ENCODE assay signal across 18 mouse cellular contexts in genomic region chr10:96848496-96848895, GRCm38 (mm10).
DNase-seq lines count a peak whose midpoint lies in the region; ATAC-seq and TF ChIP-seq lines count a peak whose summit lies in the region.
"Had no signal": no experiment of that assay in that cellular context is flagged by ENCODE, and none has a peak within 500 bp of the region (broad histone marks: within the 10 kb centered on the region; RNA-seq: fewer than 3 reads in every experiment).

No protein-coding gene starts in this region.

- no peak for TF ChIP-seq POLR2A in cerebellum, adult 2 months (IDR thresholded peaks at IDR 0.05; ENCODE audit: borderline replicate concordance, insufficient read depth, low read length)
- no peak for TF ChIP-seq POLR2A in heart, adult 2 months (IDR thresholded peaks at IDR 0.05; ENCODE audit: insufficient read depth, low read depth, low read length)

- no peaks in the 10 kb centered on the region for H3K27me3 ChIP-seq in cerebellum, adult 2 months (ENCODE audit: control insufficient read depth, insufficient read depth, low read length)
- no peaks in the 10 kb centered on the region for H3K27me3 ChIP-seq in heart, adult 2 months (ENCODE audit: control insufficient read depth, insufficient read depth, low read length)
- no peaks in the 10 kb centered on the region for H3K27me3 ChIP-seq in hindbrain, embryonic 11.5 days (ENCODE audit: control insufficient read depth, insufficient read depth, low read length)
- H3K27me3 ChIP-seq: CH12.LX; forebrain, embryonic 13.5 days; heart, embryonic 13.5 days; hindbrain, embryonic 12.5 days; Patski had no signal

- H3K79me2 ChIP-seq in heart, adult 2 months (replicated peaks; ENCODE audit: control insufficient read depth, insufficient read depth, low read length) = no peaks in the 10 kb centered on the region

- no peaks in the 10 kb centered on the region for H3K9me3 ChIP-seq in hindbrain, embryonic 11.5 days (ENCODE audit: control insufficient read depth, low read length)
- H3K9me3 ChIP-seq: embryonic facial prominence, embryonic 10.5 days; forebrain, embryonic 13.5 days; hindbrain, embryonic 12.5 days had no signal

- 24% methylated on average over 2 of the region's 2 CpGs for WGBS in cerebellum, adult 2 months
- WGBS in heart, adult 2 months = 98% methylated on average over 2 of the region's 2 CpGs
- 76% methylated on average over 2 of the region's 2 CpGs for WGBS in hindbrain, embryonic 11.5 days

- H3K4me3 ChIP-seq in cerebellum, adult 2 months (replicated peaks; ENCODE audit: insufficient read depth, low read depth, low read length) = no peak overlapping the region
- H3K4me3 ChIP-seq in heart, adult 2 months = no peak overlapping the region
- H3K4me3 ChIP-seq in hindbrain, embryonic 11.5 days (ENCODE audit: low read depth, low read length) = no peak overlapping the region
- H3K4me3 ChIP-seq: embryonic facial prominence, embryonic 10.5 days; forebrain, embryonic 13.5 days; heart, embryonic 13.5 days; hindbrain, embryonic 12.5 days had no signal

- intact Hi-C loops in heart, adult 2 months (cut with DNase I) = no loop called here

- no peak for ATAC-seq in hindbrain, embryonic 11.5 days (ENCODE audit: low FRiP score)
- ATAC-seq: activated CD4-positive, CD25-positive, alpha-beta regulatory T cell, adult 4 months; forebrain, embryonic 13.5 days; forebrain, postnatal 0 days; inflammation-experienced regulatory T-cells, adult 6 months; intestine, postnatal 0 days had no signal

- peaks cover 15% of the 10 kb centered on the region; the same call in 1 of the 2 replicates for H3K4me1 ChIP-seq in cerebellum, adult 2 months (ENCODE audit: control insufficient read depth, insufficient read depth, low read length)
- peaks cover 2% of the 10 kb centered on the region; the same call in 1 of the 2 replicates for H3K4me1 ChIP-seq in heart, adult 2 months (ENCODE audit: control insufficient read depth, insufficient read depth, low read length)
- 0 out of 2 replicates have a peak, but pooled peaks cover 2% of the 10 kb centered on the region for H3K4me1 ChIP-seq in hindbrain, embryonic 11.5 days (replicated peaks; ENCODE audit: control insufficient read depth, insufficient read depth, low read length)
- H3K4me1 ChIP-seq: embryonic facial prominence, embryonic 10.5 days; heart, embryonic 13.5 days had no signal

- H3K27ac ChIP-seq in cerebellum, adult 2 months (ENCODE audit: insufficient read depth, low read length) = peak overlapping the region; percentile 94
- no peak overlapping the region for H3K27ac ChIP-seq in heart, adult 2 months
- no peak overlapping the region for H3K27ac ChIP-seq in hindbrain, embryonic 11.5 days (ENCODE audit: low read depth, low read length)
- H3K27ac ChIP-seq: embryonic facial prominence, embryonic 10.5 days; forebrain, embryonic 13.5 days; heart, embryonic 13.5 days; hindbrain, embryonic 12.5 days had no signal

- H3K36me3 ChIP-seq in heart, adult 2 months (ENCODE audit: control insufficient read depth, insufficient read depth, low read length) = no peaks in the 10 kb centered on the region
- H3K36me3 ChIP-seq in hindbrain, embryonic 11.5 days (ENCODE audit: control insufficient read depth, insufficient read depth, low read length) = no peaks in the 10 kb centered on the region
- H3K36me3 ChIP-seq: embryonic facial prominence, embryonic 10.5 days; heart, embryonic 13.5 days; hindbrain, embryonic 12.5 days had no signal

- no peak overlapping the region for H3K9ac ChIP-seq in heart, adult 2 months (ENCODE audit: low read depth, low read length)
- H3K9ac ChIP-seq in hindbrain, embryonic 11.5 days (ENCODE audit: low read depth, low read length) = no peak overlapping the region
- H3K9ac ChIP-seq: forebrain, embryonic 13.5 days; forebrain, postnatal 0 days; heart, embryonic 13.5 days; hindbrain, embryonic 12.5 days had no signal

- H3K4me2 ChIP-seq in hindbrain, embryonic 11.5 days (replicated peaks; ENCODE audit: low read depth, low read length) = no peak overlapping the region
- H3K4me2 ChIP-seq: forebrain, embryonic 13.5 days; heart, embryonic 13.5 days; hindbrain, embryonic 12.5 days had no signal

- TF ChIP-seq CTCF in cerebellum, adult 2 months (IDR thresholded peaks at IDR 0.05; ENCODE audit: borderline replicate concordance, insufficient read depth, low read depth, low read length) = no peak
- no peak for TF ChIP-seq CTCF in heart, adult 2 months (IDR thresholded peaks at IDR 0.05)

- peak; percentile 43 to 60 for DNase-seq in cerebellum, adult 2 months
- no peak for DNase-seq in cerebellum, adult 11 months
- peak; percentile 30 for DNase-seq in heart, adult 11 months
- DNase-seq in heart, adult 2 months = no peak
- peak; percentile 34 for DNase-seq in 3134 (ENCODE audit: extremely low read depth, insufficient read length, low spot score)
- peak; percentile 50 to 71 for DNase-seq in cerebellum, postnatal 14 days
- DNase-seq in hindbrain, embryonic 11.5 days (ENCODE audit: low spot score) = no peak
- DNase-seq: forebrain, postnatal 0 days; heart, postnatal 36 days had no signal

- TF ChIP-seq EP300 in heart, adult 2 months (IDR thresholded peaks at IDR 0.05; ENCODE audit: insufficient read depth, low read depth, low read length) = no peak

Comparison
In these comparisons a context has a peak if more than half of its experiments do, and no peak if none do; other contexts are left out.
1. DNase-seq: peak in cerebellum, adult 2 months (2 of 2), heart, adult 11 months (single experiment), 3134 (single experiment) and cerebellum, postnatal 14 days (2 of 2); none in cerebellum, adult 11 months (single experiment), heart, adult 2 months (0 of 2) and hindbrain, embryonic 11.5 days (single experiment).